Mouse (Mus musculus) liver, embryonic 14.5 days (tissue): Measurements from ENCODE around the gene Amelx. TPM values are rescaled to one million over a fixed set of nuclear protein-coding genes. Genes with fewer than 3 reads are reported as not detected.

Experiments used
- ATAC-seq: fragments of 200-750 bp; cut with Nextera tagmentation; 2 replicates; pipeline ENCODE4 v1.8.0; 2017; ENCODE audit warnings: moderate number of reproducible peaks, mild to moderate bottlenecking, moderate library complexity; ENCODE audit not compliant: insufficient read depth
- DNase-seq, 3 experiments: peaks; one replicate each; pipeline ENCODE4 v3.0.0-alpha.2; 2012 to 2013; ENCODE audit warnings: low read depth in 3 of 3, low spot score in 3 of 3
- H3K27ac ChIP-seq: fragments of 300-500 bp; sonication (generic); 2 replicates; pipeline ENCODE4 v1.5.1; 2014; ENCODE audit warnings: moderate library complexity, mild to moderate bottlenecking, control low read depth, inconsistent platforms
- H3K27me3 ChIP-seq: fragments of 300-500 bp; sonication (generic); 2 replicates; pipeline ENCODE4 v1.6.1; 2014; ENCODE audit warnings: mild to moderate bottlenecking, low read length, moderate library complexity; ENCODE audit not compliant: control insufficient read depth, insufficient read depth
- H3K36me3 ChIP-seq: fragments of 300-500 bp; sonication (generic); replicated peaks from 2 replicates; pipeline ENCODE4 v1.6.1; 2014; ENCODE audit warnings: low read depth; ENCODE audit not compliant: control insufficient read depth, insufficient read depth
- H3K4me1 ChIP-seq, 2 experiments: fragments of 200-500 bp in 1 of 2; fragments of 300-500 bp in 1 of 2; sonication (generic) in 1 of 2; replicated peaks; 2 replicates each; pipeline ENCODE4 v1.6.1; 2012 to 2014; ENCODE audit warnings: antibody characterized with exemption in 1 of 2, inconsistent platforms in 1 of 2, low read length in 1 of 2; ENCODE audit not compliant: control insufficient read depth in 2 of 2, insufficient read depth in 2 of 2
- H3K4me2 ChIP-seq: fragments of 300-500 bp; sonication (generic); 2 replicates; pipeline ENCODE4 v1.6.1; 2014; ENCODE audit warnings: low read depth, mild to moderate bottlenecking, control low read depth, moderate library complexity
- H3K4me3 ChIP-seq, 2 experiments: fragments of 200-500 bp in 1 of 2; fragments of 300-500 bp in 1 of 2; sonication (generic) in 1 of 2; 2 replicates each; pipeline ENCODE4 v1.5.1; 2012 to 2014; ENCODE audit warnings: low read depth in 2 of 2, low read length in 2 of 2, mild to moderate bottlenecking in 2 of 2, control low read depth in 1 of 2, inconsistent platforms in 1 of 2, moderate library complexity in 1 of 2; ENCODE audit not compliant: insufficient read depth in 1 of 2
- H3K9ac ChIP-seq: fragments of 300-500 bp; sonication (generic); replicated peaks from 2 replicates; pipeline ENCODE4 v1.6.1; 2014; ENCODE audit warnings: mild to moderate bottlenecking, control low read depth, moderate library complexity
- H3K9me3 ChIP-seq: fragments of 300-500 bp; sonication (generic); 2 replicates; pipeline ENCODE4 v1.6.1; 2016; ENCODE audit warnings: low read length, mixed read lengths; ENCODE audit not compliant: control insufficient read depth
- CTCF ChIP-seq: IDR thresholded peaks from 2 replicates; pipeline ENCODE4 v1.5.1; 2016; ENCODE audit warnings: antibody characterized with exemption, low read depth, control low read depth
- EP300 ChIP-seq: IDR thresholded peaks from 2 replicates; pipeline ENCODE4 v1.6.1; 2016; ENCODE audit warnings: antibody characterized with exemption, low read depth
- WGBS: fragments of 180-500 bp; shearing (Covaris S2); extraction: QIAGEN DNeasy Blood & Tissue Kit; methylation state at CpG from one replicate; pipeline ENCODE4 v1.1.7; 2014; ENCODE audit not compliant: insufficient replicate concordance; 5-methylcytosine and 5-hydroxymethylcytosine counted together
- polyA plus RNA-seq, 2 experiments: library from polyadenylated mRNA; depleted of rRNA in 1 of 2; stranded (reverse) in 1 of 2; unstranded in 1 of 2; fragments of >200 nt; fragmentation: Nextera tagmentation in 1 of 2; extraction: Ambion mirVana in 1 of 2; gene quantifications; 2 replicates each; pipeline versions ENCODE4 v1.2.1 to v1.2.3; 2012 to 2014

Amelx gene
- polyA plus RNA-seq, 2 experiments: not detected

DNA sequence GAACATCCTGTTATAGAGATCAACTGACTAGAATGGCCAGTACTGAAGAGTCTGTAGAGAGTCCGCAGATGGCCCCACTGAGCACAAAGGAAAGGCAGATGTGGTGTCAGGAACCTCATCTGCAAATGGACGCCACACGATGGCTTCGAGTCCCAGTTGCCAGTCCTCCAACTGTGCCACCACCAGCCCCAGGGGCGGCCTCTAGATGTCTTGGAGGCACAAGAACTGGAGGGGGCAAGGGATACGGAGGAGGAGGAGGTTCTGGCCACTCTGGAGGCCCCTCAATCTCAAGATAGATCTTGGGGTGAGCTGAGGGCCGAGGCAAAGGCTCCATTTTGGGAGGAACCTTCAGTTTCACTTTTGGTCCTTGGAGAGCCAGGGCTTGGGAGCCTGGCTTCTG, 47.2 kb downstream of the Amelx start:
- H3K27me3 ChIP-seq: no peaks in the 10 kb centered on the region
- no peaks in the 10 kb centered on the region for H3K4me1 ChIP-seq
- H3K4me3 ChIP-seq: no peak overlapping the region
- no peaks in the 10 kb centered on the region for H3K9me3 ChIP-seq
- ATAC-seq (no peak), DNase-seq (no peak)
- H3K9ac ChIP-seq: no peak overlapping the region
- H3K4me2 ChIP-seq: no peak overlapping the region
- H3K36me3 ChIP-seq: no peaks in the 10 kb centered on the region
- H3K27ac ChIP-seq: no peak overlapping the region
- TF ChIP-seq EP300: no peak
- TF ChIP-seq CTCF: no peak
- WGBS: 67% methylated on average over 7 of the region's 7 CpGs

Other genes starting within 250 kb of the Amelx start
- 4.0 and 5.8 TPM in 2 replicates for gene Hccs, start 133.2 kb upstream of the Amelx start, polyA plus RNA-seq (2012; rRNA removed)
- 11.0 and 11.7 TPM in 2 replicates for gene Hccs, start 133.2 kb upstream of the Amelx start, polyA plus RNA-seq (2014; fragmentation: Nextera tagmentation; extraction: Ambion mirVana)